Mouse (Mus musculus): ENCODE measurements around the gene Trpv3. TPM values are rescaled to one million over a fixed set of nuclear protein-coding genes. Genes with fewer than 3 reads are reported as not detected.

Gene Trpv3
- polyA plus RNA-seq, 1 experiment from 2014 or later: 0.04 TPM

GRCm38 (mm10) chr11:73274821-73275220, 7.6 kb downstream of the Trpv3 start:
- Histone ChIP-seq H3K9ac (ENCODE audit: low read depth, low read length) (no peak overlapping the region), H3K4me3 (ENCODE audit: low read depth, low read length) (no peak overlapping the region), H3K9me3 (replicated peaks; ENCODE audit: control insufficient read depth, low read length) (no peaks in the 10 kb centered on the region), H3K4me2 (ENCODE audit: low read depth, low read length) (no peak overlapping the region), H3K4me1 (ENCODE audit: control insufficient read depth, low read depth, low read length) (no peaks in the 10 kb centered on the region), H3K27ac (ENCODE audit: low read length) (no peak overlapping the region), H3K27me3 (ENCODE audit: control insufficient read depth, insufficient read depth, low read depth, low read length) (no peaks in the 10 kb centered on the region), H3K36me3 (ENCODE audit: control insufficient read depth, insufficient read depth) (no peaks in the 10 kb centered on the region)
- WGBS (ENCODE audit: insufficient replicate concordance): 14% methylated on average over 2 of the region's 2 CpGs
- ATAC-seq (ENCODE audit: low read depth): no peak

GRCm38 (mm10) chr11:73280710-73281109, 13.5 kb downstream of the Trpv3 start:
- Histone ChIP-seq H3K36me3 (ENCODE audit: control insufficient read depth, insufficient read depth) (no peaks in the 10 kb centered on the region), H3K4me1 (ENCODE audit: control insufficient read depth, low read depth, low read length) (no peaks in the 10 kb centered on the region), H3K9ac (ENCODE audit: low read depth, low read length) (no peak overlapping the region), H3K9me3 (replicated peaks; ENCODE audit: control insufficient read depth, low read length) (no peaks in the 10 kb centered on the region), H3K4me3 (ENCODE audit: low read depth, low read length) (no peak overlapping the region), H3K4me2 (ENCODE audit: low read depth, low read length) (no peak overlapping the region), H3K27ac (ENCODE audit: low read length) (no peak overlapping the region), H3K27me3 (ENCODE audit: control insufficient read depth, insufficient read depth, low read depth, low read length) (no peaks in the 10 kb centered on the region)
- no peak for ATAC-seq (ENCODE audit: low read depth)
- WGBS (ENCODE audit: insufficient replicate concordance): 20% methylated on average over 5 of the region's 5 CpGs

GRCm38 (mm10) chr11:73281528-73282027, 14.4 kb downstream of the Trpv3 start:
- WGBS (ENCODE audit: insufficient replicate concordance): 3% methylated on average over 16 of the region's 16 CpGs
- H3K4me1 ChIP-seq (ENCODE audit: control insufficient read depth, low read depth, low read length): no peaks in the 10 kb centered on the region
- peak overlapping the region; percentile 43 for H3K4me2 ChIP-seq (ENCODE audit: low read depth, low read length)
- H3K36me3 ChIP-seq (ENCODE audit: control insufficient read depth, insufficient read depth): no peaks in the 10 kb centered on the region
- peak; percentile 59; the same call in 1 of the 2 replicates for ATAC-seq (ENCODE audit: low read depth)
- H3K9ac ChIP-seq (ENCODE audit: low read depth, low read length): no peak overlapping the region
- no peaks in the 10 kb centered on the region for H3K9me3 ChIP-seq (replicated peaks; ENCODE audit: control insufficient read depth, low read length)
- H3K4me3 ChIP-seq (ENCODE audit: low read depth, low read length): peak overlapping the region; percentile 27; the same call in 1 of the 2 replicates
- no peak overlapping the region for H3K27ac ChIP-seq (ENCODE audit: low read length)
- no peaks in the 10 kb centered on the region for H3K27me3 ChIP-seq (ENCODE audit: control insufficient read depth, insufficient read depth, low read depth, low read length)

- H3K9ac ChIP-seq (ENCODE audit: low read depth, low read length): no peak overlapping the region
- no peak overlapping the region for H3K4me2 ChIP-seq (ENCODE audit: low read depth, low read length)
- H3K9me3 ChIP-seq (replicated peaks; ENCODE audit: control insufficient read depth, low read length): no peaks in the 10 kb centered on the region
- no peaks in the 10 kb centered on the region for H3K4me1 ChIP-seq (ENCODE audit: control insufficient read depth, low read depth, low read length)
- no peak for ATAC-seq (ENCODE audit: low read depth)
- WGBS (ENCODE audit: insufficient replicate concordance): 58% methylated on average over 9 of the region's 9 CpGs
- H3K36me3 ChIP-seq (ENCODE audit: control insufficient read depth, insufficient read depth): no peaks in the 10 kb centered on the region
- H3K27me3 ChIP-seq (ENCODE audit: control insufficient read depth, insufficient read depth, low read depth, low read length): no peaks in the 10 kb centered on the region
- no peak overlapping the region for H3K27ac ChIP-seq (ENCODE audit: low read length)
- H3K4me3 ChIP-seq (ENCODE audit: low read depth, low read length): no peak overlapping the region
These were observed 16.2 kb downstream of the Trpv3 start for GRCm38 (mm10) chr11:73283369-73283768.

GRCm38 (mm10) chr11:73283926-73284325, 16.7 kb downstream of the Trpv3 start:
- no peak overlapping the region for H3K9ac ChIP-seq (ENCODE audit: low read depth, low read length)
- ATAC-seq (ENCODE audit: low read depth): no peak
- no peaks in the 10 kb centered on the region for H3K4me1 ChIP-seq (ENCODE audit: control insufficient read depth, low read depth, low read length)
- no peak overlapping the region for H3K4me3 ChIP-seq (ENCODE audit: low read depth, low read length)
- H3K27me3 ChIP-seq (ENCODE audit: control insufficient read depth, insufficient read depth, low read depth, low read length): no peaks in the 10 kb centered on the region
- H3K4me2 ChIP-seq (ENCODE audit: low read depth, low read length): no peak overlapping the region
- WGBS (ENCODE audit: insufficient replicate concordance): 24% methylated on average over 1 of the region's 1 CpGs
- H3K27ac ChIP-seq (ENCODE audit: low read length): no peak overlapping the region
- no peaks in the 10 kb centered on the region for H3K9me3 ChIP-seq (replicated peaks; ENCODE audit: control insufficient read depth, low read length)
- H3K36me3 ChIP-seq (ENCODE audit: control insufficient read depth, insufficient read depth): no peaks in the 10 kb centered on the region

- Histone ChIP-seq H3K4me2 (ENCODE audit: low read depth, low read length) (no peak overlapping the region), H3K9ac (ENCODE audit: low read depth, low read length) (no peak overlapping the region), H3K9me3 (replicated peaks; ENCODE audit: control insufficient read depth, low read length) (no peaks in the 10 kb centered on the region), H3K36me3 (ENCODE audit: control insufficient read depth, insufficient read depth) (no peaks in the 10 kb centered on the region), H3K27ac (ENCODE audit: low read length) (no peak overlapping the region), H3K27me3 (ENCODE audit: control insufficient read depth, insufficient read depth, low read depth, low read length) (no peaks in the 10 kb centered on the region), H3K4me3 (ENCODE audit: low read depth, low read length) (no peak overlapping the region), H3K4me1 (ENCODE audit: control insufficient read depth, low read depth, low read length) (no peaks in the 10 kb centered on the region)
- no peak for ATAC-seq (ENCODE audit: low read depth)
These were observed 17.2 kb downstream of the Trpv3 start for GRCm38 (mm10) chr11:73284351-73284750.

- Histone ChIP-seq H3K4me3 (ENCODE audit: low read depth, low read length) (no peak overlapping the region), H3K36me3 (ENCODE audit: control insufficient read depth, insufficient read depth) (no peaks in the 10 kb centered on the region), H3K4me2 (ENCODE audit: low read depth, low read length) (no peak overlapping the region), H3K27ac (ENCODE audit: low read length) (no peak overlapping the region), H3K27me3 (ENCODE audit: control insufficient read depth, insufficient read depth, low read depth, low read length) (no peaks in the 10 kb centered on the region), H3K9ac (ENCODE audit: low read depth, low read length) (no peak overlapping the region), H3K4me1 (ENCODE audit: control insufficient read depth, low read depth, low read length) (no peaks in the 10 kb centered on the region), H3K9me3 (replicated peaks; ENCODE audit: control insufficient read depth, low read length) (no peaks in the 10 kb centered on the region)
- ATAC-seq (ENCODE audit: low read depth): no peak
- WGBS (ENCODE audit: insufficient replicate concordance): 55% methylated on average over 1 of the region's 1 CpGs
These were observed 22.4 kb downstream of the Trpv3 start for GRCm38 (mm10) chr11:73289621-73290020.

GRCm38 (mm10) chr11:73303123-73303522, 35.9 kb downstream of the Trpv3 start:
- Histone ChIP-seq H3K27me3 (ENCODE audit: control insufficient read depth, insufficient read depth, low read depth, low read length) (no peaks in the 10 kb centered on the region), H3K4me3 (ENCODE audit: low read depth, low read length) (no peak overlapping the region), H3K4me2 (ENCODE audit: low read depth, low read length) (no peak overlapping the region), H3K9ac (ENCODE audit: low read depth, low read length) (no peak overlapping the region), H3K4me1 (ENCODE audit: control insufficient read depth, low read depth, low read length) (no peaks in the 10 kb centered on the region), H3K27ac (ENCODE audit: low read length) (no peak overlapping the region), H3K9me3 (replicated peaks; ENCODE audit: control insufficient read depth, low read length) (no peaks in the 10 kb centered on the region), H3K36me3 (ENCODE audit: control insufficient read depth, insufficient read depth) (no peaks in the 10 kb centered on the region)
- WGBS (ENCODE audit: insufficient replicate concordance): 52% methylated on average over 2 of the region's 2 CpGs
- no peak for ATAC-seq (ENCODE audit: low read depth)

GRCm38 (mm10) chr11:73315961-73316360, 48.8 kb downstream of the Trpv3 start:
- H3K9me3 ChIP-seq (replicated peaks; ENCODE audit: control insufficient read depth, low read length): no peaks in the 10 kb centered on the region
- no peak overlapping the region for H3K4me3 ChIP-seq (ENCODE audit: low read depth, low read length)
- H3K4me2 ChIP-seq (ENCODE audit: low read depth, low read length): no peak overlapping the region
- H3K36me3 ChIP-seq (ENCODE audit: control insufficient read depth, insufficient read depth): no peaks in the 10 kb centered on the region
- H3K4me1 ChIP-seq (ENCODE audit: control insufficient read depth, low read depth, low read length): no peaks in the 10 kb centered on the region
- no peak overlapping the region for H3K27ac ChIP-seq (ENCODE audit: low read length)
- no peaks in the 10 kb centered on the region for H3K27me3 ChIP-seq (ENCODE audit: control insufficient read depth, insufficient read depth, low read depth, low read length)
- H3K9ac ChIP-seq (ENCODE audit: low read depth, low read length): no peak overlapping the region
- 34% methylated on average over 3 of the region's 3 CpGs for WGBS (ENCODE audit: insufficient replicate concordance)
- no peak for ATAC-seq (ENCODE audit: low read depth)

Measured in liver, embryonic 16.5 days (tissue).